Mouse (Mus musculus) urinary bladder, postnatal 4 days (tissue): ENCODE measurements around the gene Adora2a.

ENCODE experiments used
- DNase-seq, 2 experiments: peaks; one replicate each; pipeline ENCODE4 v3.0.0; 2021 to 2022; ENCODE audit warnings: low spot score in 2 of 2

Adora2a gene

DNA sequence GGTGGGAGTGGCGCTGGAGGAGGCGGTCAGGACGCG is at the start of gene Adora2a:
Adora2a (plus strand) TSS at position 6 of the 36 bp plus-strand sequence.
- DNase-seq: no peak

DNA sequence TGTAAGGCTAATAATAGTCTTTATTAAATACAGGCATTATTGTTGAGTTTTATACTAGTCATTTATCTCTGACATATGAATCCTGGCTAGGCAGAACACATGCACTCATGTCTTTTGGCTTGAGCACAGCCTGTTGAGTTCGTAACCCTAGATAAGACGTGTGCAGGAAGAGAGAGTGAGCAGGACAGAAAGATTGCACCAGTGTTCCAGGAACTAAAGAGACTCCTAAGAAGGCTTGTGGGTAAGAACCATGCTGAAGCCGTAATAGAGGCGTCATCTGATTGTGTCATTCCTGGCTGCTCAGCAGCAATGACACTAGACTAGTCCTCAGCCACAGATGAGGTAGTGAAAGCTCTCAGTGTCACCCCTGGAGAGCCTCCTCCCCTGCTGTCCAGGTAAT is 43.7 kb upstream of the Adora2a start:
- DNase-seq: no peak

DNA sequence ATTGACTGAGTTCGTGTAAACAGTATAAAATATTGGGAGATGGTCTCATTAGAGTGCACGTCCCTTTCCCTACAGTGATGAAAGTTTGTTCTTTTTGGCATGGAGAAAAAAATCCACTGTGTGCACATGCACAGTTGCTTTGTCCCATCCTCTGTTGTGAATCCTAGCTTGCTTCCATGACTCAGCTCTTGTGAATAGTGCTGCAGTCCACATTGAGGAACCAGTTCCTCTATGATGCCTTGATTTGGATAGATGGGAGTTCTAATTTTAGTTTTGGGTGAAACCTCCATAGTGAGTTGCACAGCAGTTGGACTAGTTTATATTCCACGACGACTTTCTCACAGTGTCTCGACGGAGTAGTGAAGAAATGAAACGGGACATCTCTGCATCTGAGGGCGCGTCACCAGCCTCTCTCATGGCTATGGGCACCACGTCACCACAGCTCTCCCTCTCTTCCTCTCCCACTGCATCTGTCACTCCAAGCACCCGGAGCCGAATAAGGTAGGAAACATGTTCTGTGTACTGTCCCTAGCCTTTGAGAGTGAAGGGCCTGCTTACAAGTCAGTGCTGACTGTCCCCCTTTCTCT is 40.2 kb upstream of the Adora2a start:
- no peak for DNase-seq

DNA sequence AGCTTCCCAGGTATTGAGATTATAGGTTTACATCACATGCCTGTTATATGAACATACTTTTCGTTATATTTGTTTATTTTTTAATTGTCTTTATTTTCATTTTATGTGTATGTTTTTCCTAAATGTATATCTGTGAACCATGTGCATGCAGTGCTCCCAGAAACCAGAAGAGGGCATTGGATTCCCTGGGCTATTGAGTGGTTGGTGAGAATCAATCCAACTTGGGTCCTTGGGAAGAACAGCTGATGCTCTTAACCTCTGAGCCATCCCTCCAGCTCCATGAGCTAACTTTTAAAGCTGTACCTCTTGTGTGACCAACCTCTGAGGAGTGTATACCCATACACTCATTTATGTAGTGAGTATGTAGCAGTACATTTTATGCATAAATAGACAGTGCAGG is 39.2 kb upstream of the Adora2a start:
- DNase-seq: no peak

DNA sequence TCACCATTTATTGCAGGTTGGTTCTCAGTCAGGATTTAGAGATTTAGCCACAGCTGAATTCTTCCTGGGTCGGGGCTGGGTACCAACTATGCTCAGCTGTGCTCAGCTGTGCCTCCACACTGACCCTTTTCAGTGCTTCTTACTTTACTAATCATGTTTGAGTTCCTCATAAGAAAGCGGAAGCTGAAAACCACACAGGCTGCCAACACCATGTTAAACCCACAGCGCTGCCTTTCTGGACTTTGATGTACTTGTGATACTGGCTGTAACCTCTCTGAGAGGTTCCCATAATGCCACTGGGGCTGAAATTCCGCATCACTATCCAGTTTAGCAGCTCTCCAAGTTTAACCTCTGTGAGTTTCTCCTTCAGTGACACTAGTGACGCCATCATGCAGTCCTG is 34.0 kb upstream of the Adora2a start:
- no peak for DNase-seq

DNA sequence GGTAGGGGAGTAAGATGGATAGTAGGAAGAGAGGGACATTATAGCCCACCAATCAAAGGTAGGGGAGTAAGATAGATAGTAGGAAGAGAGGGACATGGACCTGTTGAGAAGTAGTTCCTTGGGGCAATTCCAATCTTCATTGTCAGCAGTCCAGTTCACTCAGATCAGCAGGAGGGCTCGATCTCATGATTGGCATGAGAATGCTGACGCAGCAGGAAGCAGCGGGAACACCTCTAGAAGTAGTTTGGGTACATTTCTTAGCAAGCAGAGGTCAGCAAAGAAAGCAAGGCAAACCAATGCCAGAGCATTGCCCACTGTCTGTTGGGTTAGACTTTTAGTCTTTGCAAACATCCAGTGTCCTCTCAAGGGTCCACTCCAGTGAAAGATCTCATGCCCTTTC is 32.9 kb upstream of the Adora2a start:
- DNase-seq: no peak

DNA sequence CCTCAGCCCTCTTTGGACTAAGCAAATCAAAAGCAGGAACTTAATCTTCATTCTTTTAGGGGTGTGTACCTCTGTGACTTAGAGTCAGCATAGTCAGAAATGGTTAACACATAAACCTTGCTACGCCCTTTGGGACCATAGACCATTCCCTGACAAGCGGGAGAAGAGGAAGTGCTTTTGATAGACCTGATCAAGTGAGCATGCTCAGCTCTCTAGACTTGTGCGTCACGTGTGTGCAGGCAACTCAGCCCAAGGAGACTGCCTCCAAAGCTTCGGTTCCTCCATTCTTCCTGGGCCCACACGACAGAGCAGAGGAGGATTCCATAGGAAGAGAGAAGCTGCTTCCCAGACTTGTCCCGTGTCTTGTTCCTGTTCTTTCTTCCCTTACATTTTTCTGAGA is 28.1 kb upstream of the Adora2a start:
- DNase-seq: peak in 1 of 2 experiments; percentile 51

DNA sequence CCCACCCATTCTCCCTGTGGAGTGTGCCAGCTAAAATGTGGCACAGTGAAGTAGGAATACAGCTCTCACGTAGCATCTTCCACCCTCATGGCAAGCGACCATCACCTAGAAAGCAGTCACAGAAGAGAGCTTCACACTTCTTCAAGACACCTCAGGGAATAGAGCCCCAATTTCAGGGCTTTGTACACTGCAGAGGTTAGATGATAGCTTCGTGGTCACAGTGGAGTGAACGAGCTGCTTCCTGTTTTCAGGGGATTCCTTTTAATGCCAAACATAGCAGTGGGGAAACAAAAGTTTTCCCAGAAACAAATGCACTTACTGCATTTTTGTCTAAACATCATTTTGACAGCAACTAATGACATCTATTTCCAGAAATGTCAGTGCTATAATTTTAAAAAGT is 27.3 kb upstream of the Adora2a start:
- DNase-seq: peak in 1 of 2 experiments; percentile 12

DNA sequence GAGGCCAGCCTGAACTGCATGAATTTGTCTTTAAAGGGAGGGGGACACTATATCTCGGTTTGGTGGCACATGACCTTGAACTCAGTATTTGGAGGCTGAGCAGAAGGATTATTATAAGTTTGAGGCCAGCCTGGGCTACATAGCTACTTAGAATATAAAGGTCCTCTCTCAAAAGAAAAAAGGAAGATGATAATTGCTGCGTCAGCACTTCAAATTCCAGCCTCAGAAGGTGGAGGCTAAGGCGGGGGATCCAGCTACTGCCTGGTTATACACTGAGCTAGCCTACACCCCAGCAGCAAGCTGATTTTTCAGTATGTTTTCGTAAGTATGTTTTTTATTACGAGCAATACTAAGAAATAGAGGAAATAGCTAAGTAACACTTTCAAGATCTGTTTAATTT is 26.0 kb upstream of the Adora2a start:
- DNase-seq: peak in 1 of 2 experiments; percentile 9

DNA sequence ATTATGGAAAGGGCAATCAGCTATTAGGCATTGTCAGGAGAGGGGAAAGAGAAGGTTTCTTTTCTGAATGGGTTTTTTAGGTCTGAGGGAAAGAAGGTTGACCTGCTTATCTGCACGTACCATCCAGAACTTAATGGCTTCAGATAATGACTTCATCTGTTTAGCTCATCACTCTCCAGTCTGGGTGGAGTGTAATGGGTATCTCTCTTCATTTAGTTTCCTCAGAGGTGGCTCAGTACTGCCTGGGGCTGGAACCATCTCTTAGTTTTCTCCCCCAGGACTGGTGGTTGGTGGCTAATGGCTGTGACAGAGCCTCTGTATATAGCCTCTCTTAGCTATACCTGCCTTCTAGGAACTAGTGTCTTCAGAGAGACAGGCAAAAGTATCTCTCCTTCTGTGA is 25.3 kb upstream of the Adora2a start:
- DNase-seq: peak in 1 of 2 experiments; percentile 12

DNA sequence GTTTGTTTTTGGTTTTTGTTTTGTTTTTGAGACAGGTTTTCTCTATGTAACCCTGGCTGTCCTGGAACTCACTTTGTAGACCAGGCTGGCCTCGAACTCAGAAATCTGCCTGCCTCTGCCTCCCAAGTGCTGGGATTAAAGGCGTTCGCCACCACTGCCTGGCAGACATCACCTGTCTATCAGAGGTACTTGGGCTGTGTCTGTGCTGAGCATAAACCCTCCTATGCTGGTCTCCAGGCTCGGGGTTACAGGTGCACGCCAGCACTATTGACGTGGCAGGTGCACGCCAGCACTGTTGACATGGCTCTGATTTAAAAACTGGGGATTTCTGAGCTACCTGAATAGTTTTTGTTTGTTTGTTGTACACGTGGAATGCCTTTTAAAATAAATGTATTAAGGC is 24.5 kb upstream of the Adora2a start:
- DNase-seq: peak in 1 of 2 experiments; percentile 41

DNA sequence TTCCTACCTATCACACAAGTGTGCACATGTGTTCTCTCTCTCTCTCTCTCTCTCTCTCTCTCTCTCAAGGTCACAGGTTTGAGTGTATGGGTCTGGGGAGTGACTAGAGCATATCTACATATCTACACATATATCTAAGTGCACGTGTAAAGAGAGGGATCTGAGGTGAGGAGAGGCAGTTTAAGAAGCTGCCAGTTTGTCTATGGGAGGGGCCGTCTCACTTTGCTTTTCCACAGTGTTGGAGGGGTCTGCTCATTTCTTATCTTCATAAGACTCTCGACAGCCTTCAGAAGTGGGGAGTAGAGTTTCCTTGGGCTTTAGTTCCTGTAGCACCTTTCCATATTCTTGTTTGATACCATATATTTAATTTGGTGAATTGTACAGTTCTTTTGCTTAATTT is 23.4 kb upstream of the Adora2a start:
- DNase-seq: no peak

DNA sequence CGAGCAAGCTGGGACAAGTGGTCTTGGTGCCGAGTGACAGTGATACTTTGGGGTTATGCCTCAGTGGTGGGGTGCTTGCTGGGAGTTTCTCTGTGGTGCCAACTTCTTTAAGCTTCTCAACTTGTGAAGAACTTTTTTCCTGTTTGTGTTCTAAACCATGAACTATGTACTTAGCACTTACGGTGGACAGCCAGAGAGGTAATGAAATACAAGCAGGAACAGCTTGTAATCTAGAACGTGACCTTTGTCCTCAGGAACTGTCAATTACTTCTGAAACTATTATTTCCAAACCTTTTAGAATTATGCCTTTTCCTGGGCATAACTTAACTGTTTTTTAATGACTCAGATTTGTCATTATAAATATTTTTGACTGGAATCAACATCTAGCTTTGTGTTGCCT is 22.3 kb upstream of the Adora2a start:
- DNase-seq: peak in 1 of 2 experiments; percentile 2

DNA sequence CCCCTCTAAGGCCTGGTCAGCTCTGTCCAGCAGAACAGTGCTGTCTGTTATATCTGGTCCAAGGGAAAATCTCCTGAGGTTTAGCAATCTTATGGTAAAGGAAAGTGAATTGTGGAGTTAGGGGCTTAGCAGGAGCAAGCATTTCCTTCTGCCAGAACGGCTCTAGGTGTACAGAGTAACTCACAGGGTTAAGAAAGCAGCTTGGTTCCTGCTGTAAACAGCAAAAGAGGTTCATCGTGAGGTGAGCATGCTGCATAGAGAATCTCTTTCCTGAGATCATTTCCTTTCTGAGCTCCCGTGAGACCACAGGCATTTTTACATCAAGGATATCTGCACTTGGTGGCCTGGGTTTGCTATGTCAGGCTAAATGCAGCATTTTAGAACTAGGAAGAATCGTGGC is 21.8 kb upstream of the Adora2a start:
- peak in 1 of 2 experiments; percentile 20 for DNase-seq

DNA sequence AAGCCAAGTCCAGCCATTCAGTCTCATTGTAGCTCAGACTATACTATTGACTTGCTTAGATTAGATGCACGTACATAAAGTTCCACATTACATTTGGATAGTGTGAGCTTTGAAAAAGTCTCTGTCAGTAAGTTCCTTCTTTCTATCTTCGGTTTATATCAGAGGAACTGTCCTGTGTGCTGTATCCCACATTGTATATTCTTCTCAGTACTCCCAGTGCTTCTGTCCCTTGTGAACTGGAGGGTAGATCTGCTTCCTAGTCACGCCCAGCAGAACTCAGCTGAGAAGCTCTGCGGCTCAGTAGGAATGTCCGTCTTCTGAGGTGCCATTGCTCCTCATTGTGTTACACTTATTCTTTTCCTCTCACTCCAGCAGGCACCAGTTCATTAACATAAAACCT is 18.1 kb upstream of the Adora2a start:
- DNase-seq: peak in 1 of 2 experiments; percentile 12

DNA sequence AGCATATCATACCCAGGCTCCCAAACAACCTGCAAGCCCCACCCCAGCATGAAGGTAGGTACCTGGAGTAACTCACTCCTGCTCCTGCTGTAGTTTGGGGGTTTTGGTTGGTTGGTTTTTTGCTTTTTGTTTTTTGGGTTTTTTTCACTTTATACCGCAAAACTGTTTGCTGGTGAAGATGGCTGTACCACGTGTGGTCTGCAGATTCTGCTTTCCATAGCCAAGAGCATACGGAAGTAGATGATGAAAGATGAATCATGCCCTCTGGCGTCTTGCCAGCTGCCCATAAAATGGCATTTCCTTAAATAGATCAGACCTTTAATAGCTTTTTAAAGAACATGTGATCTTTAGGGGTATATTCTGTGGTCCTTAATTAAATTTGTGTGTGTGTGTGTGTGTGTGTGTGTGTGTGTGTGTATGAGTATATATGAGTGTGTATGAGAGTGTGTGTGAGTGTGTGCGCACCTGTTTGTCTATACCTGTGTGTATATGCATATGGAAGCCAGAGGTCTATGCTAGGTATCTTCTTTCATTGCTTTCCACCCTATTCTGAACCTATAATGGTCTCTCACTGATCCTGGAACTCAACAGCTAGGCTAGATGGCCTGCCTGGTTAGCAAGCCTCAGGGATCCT is 16.8 kb upstream of the Adora2a start:
- peak; percentile 50 to 77 for DNase-seq

DNA sequence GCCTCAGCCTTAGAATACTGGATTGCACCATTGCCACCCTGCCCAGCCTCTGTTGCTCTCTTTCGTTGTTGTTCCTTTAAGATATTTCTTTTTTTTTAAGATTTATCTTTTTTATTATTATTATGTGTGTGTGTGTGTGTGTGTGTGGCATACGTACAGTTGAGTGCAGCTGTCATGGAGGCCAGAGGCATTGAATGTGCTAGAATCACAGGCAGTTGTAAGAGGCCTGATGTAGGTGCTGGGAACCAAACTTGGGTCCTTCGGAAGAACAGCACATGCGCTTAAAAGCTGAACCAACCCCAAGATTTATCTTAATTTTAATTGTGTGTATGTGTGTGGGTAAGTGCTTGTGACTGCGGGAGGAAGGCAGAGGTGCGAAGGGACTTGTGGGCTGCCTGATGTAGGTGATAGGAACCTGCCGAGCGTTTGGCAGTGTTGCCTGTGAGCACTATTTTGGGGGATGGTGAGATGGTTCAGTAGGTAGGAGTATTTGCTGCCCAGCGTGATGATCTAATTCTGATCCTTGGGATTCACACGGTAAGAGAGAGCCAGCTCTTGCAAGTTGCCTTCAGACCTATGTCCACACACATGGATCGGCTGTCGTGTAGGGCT is 15.4 kb upstream of the Adora2a start:
- peak in 1 of 2 experiments; percentile 17 for DNase-seq

DNA sequence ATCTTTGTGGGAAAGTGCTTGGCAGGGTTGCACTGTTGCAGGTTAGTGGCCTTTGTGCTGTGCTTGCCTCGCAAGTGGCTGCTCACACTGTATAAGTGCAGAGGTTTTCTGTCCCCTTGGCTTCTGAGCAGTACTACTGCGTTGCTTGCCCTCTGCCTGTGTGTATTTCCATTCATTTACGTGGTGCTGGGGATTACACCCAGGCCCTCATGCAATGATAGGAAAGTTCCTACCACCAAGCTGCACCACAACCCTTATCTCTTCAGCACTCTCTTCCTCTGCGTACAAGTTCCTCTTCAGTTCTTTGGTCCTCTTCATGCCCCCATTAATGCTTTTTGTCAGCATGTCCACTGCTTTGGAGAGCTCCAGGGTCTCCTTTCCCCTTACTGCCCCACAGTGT is 14.7 kb upstream of the Adora2a start:
- DNase-seq: peak in 1 of 2 experiments; percentile 25

DNA sequence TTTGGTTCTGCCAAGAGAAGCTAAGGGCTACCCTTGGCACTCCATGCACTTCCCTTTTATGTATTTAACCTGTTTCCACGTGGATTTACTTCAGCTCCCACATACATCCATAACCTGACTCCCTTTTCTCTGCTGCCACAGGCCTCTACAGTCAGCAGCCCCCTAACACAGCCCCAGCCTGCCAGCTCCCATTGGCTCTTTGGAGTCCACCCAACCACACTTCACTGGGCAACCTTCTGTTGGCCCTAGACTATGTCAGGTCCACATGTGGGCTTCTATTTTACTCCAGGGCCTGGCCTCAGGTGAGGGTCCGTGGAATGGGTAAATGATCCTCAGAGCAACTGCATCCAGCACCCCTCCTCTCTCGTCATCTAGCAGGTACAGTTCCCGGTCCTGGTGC is 14.1 kb upstream of the Adora2a start:
- no peak for DNase-seq

DNA sequence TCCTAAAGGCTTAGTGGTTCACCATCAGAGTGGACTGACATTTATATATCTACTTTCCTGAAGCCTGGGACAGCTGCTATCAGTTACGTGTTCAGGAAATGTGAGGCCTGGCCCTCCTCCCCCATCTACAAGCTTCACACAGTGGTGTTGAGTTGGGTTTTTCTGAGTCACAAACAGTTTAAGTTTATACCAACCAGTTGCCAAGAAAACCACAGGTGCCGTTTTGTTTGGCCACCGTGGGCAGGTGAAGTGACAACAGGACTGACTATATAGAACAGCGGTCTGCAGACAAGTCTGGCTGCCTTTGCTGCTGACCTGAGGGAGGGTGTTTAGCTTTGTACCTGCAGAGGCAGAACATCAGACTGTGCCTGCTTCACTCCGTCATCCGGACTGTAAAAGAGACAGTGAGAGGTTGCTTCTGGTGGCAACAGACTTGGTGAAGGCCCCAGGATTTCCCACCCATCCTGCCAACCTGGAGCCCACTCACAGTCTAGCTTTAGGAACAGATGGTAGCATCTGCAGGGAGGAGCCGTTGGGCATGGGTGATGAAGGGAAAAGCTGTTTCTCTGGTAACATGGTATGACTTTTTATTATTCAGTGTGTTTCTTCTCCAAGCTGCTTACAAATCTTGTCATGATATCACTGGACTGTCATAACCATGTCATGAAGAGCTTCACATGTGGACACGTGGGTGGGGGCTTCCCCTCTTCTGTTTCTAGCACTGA is 13.2 kb upstream of the Adora2a start:
- DNase-seq: no peak

DNA sequence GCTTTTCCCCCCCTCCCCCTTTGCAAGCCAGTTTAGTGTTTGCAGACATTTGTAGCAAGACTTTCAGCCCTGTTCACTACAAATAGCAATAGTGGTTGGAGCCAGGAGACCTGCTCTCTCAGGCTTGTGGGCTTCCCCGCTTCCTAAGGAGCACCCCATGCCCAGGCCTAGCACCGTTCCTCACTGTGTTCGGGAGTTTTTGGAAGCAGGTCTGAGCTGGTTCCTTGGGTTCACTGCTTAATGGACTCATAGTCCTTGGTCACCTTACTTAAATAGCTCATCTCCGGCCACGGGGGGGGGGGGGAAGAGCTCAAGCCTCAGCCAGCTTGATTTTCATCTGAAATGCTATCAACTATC is 12.7 kb upstream of the Adora2a start:
- no peak for DNase-seq

DNA sequence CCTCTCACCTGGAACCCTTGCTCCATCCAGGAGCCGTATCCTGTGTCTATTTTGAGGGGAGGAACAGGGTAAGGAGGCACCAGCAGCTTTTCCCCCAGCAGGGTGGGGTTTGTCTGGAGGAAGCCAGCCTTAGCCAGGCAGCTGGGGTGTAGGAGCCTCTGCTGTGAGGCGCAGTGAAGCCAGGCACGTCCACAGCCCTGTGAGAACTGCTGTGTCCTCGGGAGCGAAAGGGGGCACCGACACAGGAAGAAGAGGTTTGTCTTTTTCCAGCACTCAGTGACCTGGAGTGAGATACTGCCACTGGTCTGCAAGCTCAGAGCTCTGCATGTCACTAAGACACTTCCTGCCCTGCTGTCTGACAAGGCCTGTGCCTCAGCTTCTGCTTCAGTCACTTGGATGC is 12.3 kb upstream of the Adora2a start:
- DNase-seq: no peak

DNA sequence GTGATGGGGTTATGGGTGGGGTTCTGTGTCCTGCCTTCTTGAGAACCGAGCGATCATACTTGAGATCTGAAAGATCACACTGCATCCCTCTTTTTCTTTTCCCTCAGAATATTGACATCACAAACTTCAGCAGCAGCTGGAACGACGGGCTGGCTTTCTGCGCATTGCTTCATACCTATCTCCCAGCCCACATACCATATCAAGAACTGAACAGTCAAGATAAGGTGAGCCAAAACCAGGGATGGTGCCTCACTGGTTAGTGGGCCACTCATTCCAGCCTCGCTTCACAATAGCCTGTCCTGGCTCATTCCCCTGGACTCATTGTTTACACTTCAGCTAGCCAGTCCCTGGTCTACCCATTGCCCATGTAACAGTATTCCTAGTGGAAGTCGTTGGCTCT is 9.5 kb upstream of the Adora2a start:
- DNase-seq: no peak

DNA sequence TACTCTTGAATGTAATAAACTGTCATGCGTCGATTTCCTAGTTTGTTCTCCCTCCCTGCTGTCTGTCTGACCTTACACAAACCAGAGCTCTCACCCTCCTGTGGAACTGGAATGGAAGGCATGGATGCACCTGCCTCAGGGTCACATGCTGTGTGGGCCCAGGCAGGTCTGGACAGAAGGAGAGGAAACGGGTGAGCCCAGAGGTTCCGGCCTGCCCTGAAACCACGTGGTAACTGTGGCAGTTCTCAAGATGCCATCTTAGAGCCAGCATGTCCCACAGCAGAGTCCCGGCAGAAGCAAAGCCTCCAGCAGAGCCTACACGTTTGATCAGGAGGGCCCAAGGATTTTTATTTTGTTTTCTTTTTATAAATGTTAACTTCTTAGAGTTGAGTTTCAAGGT is 4.3 kb upstream of the Adora2a start:
- no peak for DNase-seq
